Mouse (Mus musculus) midbrain, embryonic 16.5 days (tissue): ENCODE measurements around the gene Ankle1. TPM values are rescaled to one million over a fixed set of nuclear protein-coding genes. Genes with fewer than 3 reads are reported as not detected.

ENCODE experiments used
- ATAC-seq: fragments of 200-750 bp; cut with Nextera tagmentation; 2 replicates; pipeline ENCODE4 v1.8.0; 2017; ENCODE audit warnings: moderate TSS enrichment
- H3K27ac ChIP-seq: fragments of 300-500 bp; sonication (generic); 2 replicates; pipeline ENCODE4 v1.5.1; 2014; ENCODE audit warnings: mild to moderate bottlenecking, low read length, mixed read lengths
- H3K27me3 ChIP-seq: fragments of 300-500 bp; sonication (generic); 2 replicates; pipeline ENCODE4 v1.6.1; 2014; ENCODE audit warnings: low read depth, low read length, mixed read lengths; ENCODE audit not compliant: control insufficient read depth, insufficient read depth
- H3K36me3 ChIP-seq: fragments of 300-500 bp; sonication (generic); 2 replicates; pipeline ENCODE4 v1.6.1; 2014; ENCODE audit warnings: mild to moderate bottlenecking, low read length, moderate library complexity, mixed read lengths; ENCODE audit not compliant: control insufficient read depth, insufficient read depth
- H3K4me1 ChIP-seq: fragments of 300-500 bp; sonication (generic); 2 replicates; pipeline ENCODE4 v1.6.1; 2014; ENCODE audit warnings: mild to moderate bottlenecking, low read length, mixed read lengths; ENCODE audit not compliant: control insufficient read depth, insufficient read depth
- H3K4me2 ChIP-seq: fragments of 300-500 bp; sonication (generic); 2 replicates; pipeline ENCODE4 v1.6.1; 2014; ENCODE audit warnings: mild to moderate bottlenecking, low read length, mixed read lengths
- H3K4me3 ChIP-seq: fragments of 300-500 bp; sonication (generic); 2 replicates; pipeline ENCODE4 v1.5.1; 2014; ENCODE audit warnings: low read depth, mild to moderate bottlenecking, low read length, moderate library complexity, mixed read lengths
- H3K9ac ChIP-seq: fragments of 300-500 bp; sonication (generic); 2 replicates; pipeline ENCODE4 v1.6.1; 2014; ENCODE audit warnings: low read depth, low read length, mixed read lengths
- H3K9me3 ChIP-seq: fragments of 300-500 bp; sonication (generic); replicated peaks from 2 replicates; pipeline ENCODE4 v1.6.1; 2014; ENCODE audit warnings: mild to moderate bottlenecking, low read length, mixed read lengths; ENCODE audit not compliant: control insufficient read depth, poor library complexity, severe bottlenecking
- WGBS: fragments of 180-500 bp; shearing (Covaris S2); extraction: QIAGEN DNeasy Blood & Tissue Kit; methylation state at CpG from one replicate; pipeline ENCODE4 v1.1.7; 2014; 5-methylcytosine and 5-hydroxymethylcytosine counted together
- polyA plus RNA-seq: library from polyadenylated mRNA; unstranded; fragments of >200 nt; fragmentation: Nextera tagmentation; extraction: Ambion mirVana; gene quantifications from 2 replicates; pipeline ENCODE4 v1.2.1, GENCODE M21; 2015

Gene Ankle1
- polyA plus RNA-seq, 1 experiment from 2014 or later = 4.0 TPM

DNA sequence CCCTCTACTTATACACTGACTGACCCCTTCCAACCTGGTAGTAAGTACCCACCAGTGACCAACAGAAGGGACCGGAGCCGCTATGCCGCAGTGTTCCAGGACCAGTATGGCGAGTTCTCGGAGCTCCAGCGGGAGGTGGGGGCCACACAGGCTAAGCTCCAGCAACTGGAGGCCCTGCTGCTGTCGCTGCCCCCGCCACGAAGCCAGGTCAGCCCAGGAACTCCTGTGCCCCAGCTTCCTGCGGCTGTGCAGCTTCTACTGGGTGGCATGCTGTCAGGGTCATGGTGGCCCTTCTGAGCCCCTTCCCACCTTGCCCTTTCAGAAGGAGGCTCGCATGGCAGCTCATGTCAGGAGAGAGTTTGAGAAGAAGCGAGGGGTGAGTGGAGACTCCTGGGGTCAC is 33.4 kb upstream of the Ankle1 start:
- ATAC-seq = no peak
- Histone ChIP-seq H3K4me1 (peaks cover 33% of the 10 kb centered on the region), H3K9me3 (no peaks in the 10 kb centered on the region), H3K27me3 (no peaks in the 10 kb centered on the region), H3K4me3 (no peak overlapping the region), H3K36me3 (peaks cover 6% of the 10 kb centered on the region; the same call in 1 of the 2 replicates), H3K27ac (no peak overlapping the region), H3K9ac (no peak overlapping the region), H3K4me2 (no peak overlapping the region)
- 86% methylated on average over 12 of the region's 12 CpGs for WGBS

DNA sequence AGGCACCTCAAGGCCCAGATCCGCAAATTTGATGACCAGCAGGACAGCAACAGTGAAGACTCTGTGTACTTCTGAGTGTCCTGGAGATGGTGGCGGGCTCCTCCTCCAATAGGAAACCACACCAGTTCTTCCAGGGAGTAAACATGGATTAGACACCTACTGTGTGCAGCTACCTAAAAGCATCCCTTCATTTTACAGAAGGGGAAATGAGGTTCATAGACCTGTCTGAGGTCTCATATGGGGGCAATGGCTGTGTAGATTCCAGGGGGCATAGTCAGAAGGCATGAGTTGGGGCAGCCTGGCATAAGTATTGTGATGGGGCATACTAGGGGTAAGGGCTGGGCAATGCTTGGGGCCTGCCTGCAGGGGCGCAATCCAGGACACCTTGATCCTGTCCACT is 32.8 kb upstream of the Ankle1 start:
- WGBS = 93% methylated on average over 3 of the region's 3 CpGs
- H3K4me3 ChIP-seq = no peak overlapping the region
- no peak overlapping the region for H3K27ac ChIP-seq
- H3K4me1 ChIP-seq = peaks cover 29% of the 10 kb centered on the region
- H3K4me2 ChIP-seq = no peak overlapping the region
- ATAC-seq = no peak
- peaks cover 6% of the 10 kb centered on the region; the same call in 1 of the 2 replicates for H3K36me3 ChIP-seq
- no peaks in the 10 kb centered on the region for H3K9me3 ChIP-seq
- H3K27me3 ChIP-seq = no peaks in the 10 kb centered on the region
- no peak overlapping the region for H3K9ac ChIP-seq

DNA sequence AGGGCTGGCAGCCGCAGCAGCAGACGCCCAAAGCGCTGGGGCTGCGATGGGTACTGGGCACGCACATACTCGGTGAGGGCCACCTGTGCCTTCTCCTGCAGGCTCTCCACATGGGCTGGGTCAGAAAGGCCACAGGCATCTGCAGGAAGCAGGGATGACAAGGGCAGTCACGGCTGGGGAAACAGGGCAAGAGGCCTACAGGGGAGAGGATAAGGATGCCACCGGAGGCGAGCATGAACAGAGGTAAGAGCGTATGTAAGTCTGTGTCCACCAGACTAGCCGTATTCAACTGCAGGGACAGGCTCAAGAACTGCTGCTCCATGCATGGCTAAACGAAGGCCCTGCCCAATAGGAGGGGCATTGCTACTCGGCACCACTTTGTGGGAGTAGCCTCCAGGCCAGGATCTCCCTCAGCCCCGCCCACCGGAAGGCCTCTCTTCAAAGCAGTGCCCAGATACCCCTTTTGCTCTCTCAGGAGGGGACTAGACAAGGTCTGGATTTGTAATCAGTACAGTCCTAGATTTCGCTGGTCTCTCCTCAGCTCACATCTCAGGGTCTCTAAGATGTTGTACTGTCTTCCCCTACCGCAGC is 31.1 kb upstream of the Ankle1 start:
- WGBS = 76% methylated on average over 17 of the region's 17 CpGs
- Histone ChIP-seq H3K36me3 (peaks cover 6% of the 10 kb centered on the region; the same call in 1 of the 2 replicates), H3K27ac (peak overlapping the region; percentile 69; the same call in 1 of the 2 replicates), H3K9ac (no peak overlapping the region), H3K4me3 (no peak overlapping the region), H3K27me3 (no peaks in the 10 kb centered on the region), H3K4me2 (peak overlapping the region; percentile 75; the same call in 1 of the 2 replicates), H3K9me3 (no peaks in the 10 kb centered on the region), H3K4me1 (peaks cover 30% of the 10 kb centered on the region)
- no peak for ATAC-seq

DNA sequence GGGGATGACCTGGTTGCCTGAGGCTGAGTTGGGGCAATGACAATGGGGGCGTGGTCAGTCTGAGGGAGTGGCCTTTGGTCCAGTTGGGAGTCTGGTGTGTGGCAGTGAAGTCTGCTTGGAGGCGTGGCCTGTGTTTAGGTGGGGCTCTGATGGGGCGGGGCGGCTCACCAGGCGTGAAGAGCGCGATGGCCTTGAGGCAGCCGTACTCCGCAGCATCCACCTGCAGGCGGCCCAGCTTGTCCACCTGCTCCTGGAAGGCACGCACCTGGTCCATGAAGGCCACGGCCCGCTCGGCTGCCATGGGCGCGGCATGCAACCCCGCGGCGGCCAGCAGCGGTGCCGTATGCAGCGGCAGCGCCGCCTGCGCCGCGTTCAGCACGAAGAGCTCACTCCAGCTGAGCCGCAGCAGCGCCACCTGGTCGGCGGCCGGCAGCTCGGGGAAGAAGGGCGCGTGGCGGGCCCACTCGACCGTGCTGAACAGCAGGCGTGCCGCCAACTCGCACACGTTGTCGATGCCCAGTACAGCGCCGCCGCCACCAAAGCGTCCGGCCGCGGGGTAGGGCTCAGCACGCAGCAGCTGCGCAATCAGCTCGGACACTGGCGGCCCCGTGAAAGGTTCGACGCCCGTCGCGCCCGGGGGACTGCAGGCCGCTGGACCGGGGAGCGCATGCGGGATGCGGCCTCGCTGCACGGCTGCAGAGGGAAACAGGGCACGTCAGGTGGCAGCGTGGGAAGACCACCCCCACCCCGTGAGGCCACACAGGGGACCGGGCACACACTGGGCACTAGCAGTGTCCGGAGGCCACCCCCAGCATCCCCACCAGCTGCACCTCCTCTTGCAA is 30.0 kb upstream of the Ankle1 start:
- Histone ChIP-seq H3K4me3 (peak overlapping the region; percentile 42), H3K27me3 (no peaks in the 10 kb centered on the region), H3K27ac (peak overlapping the region; percentile 69), H3K36me3 (peaks cover 6% of the 10 kb centered on the region; the same call in 1 of the 2 replicates), H3K4me1 (peaks cover 35% of the 10 kb centered on the region), H3K4me2 (peak overlapping the region; percentile 75), H3K9ac (peak overlapping the region; percentile 73), H3K9me3 (no peaks in the 10 kb centered on the region)
- ATAC-seq = no peak
- WGBS = 6% methylated on average over 71 of the region's 74 CpGs

DNA sequence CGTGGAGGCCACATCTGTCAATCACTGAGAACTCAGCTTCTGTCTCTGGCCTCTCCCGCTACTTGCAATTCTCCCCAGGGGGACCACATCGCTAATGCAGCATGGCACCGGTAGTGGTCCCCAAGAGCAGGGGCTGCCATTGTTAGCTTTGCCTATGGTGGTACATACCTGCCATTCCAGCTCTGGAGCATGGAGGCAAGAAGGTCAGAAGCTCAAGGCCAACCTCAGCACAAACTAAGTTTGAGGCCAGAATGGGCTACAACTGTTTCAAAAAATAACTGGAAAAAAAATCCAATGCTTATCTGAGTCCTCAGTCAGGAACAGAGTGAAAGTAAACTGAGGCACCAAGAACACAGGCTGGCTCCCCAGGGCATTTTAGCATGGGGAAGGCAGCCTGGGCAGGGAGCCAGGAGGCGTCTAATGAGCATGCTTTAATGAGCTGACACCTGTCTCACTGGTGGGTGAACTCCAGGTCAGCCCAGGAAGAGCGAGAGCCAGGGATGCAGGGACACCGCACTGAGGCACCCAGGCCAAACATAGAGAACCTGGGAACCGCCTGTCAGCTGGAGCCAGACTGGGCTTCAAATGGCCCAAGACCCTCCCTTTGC is 29.3 kb upstream of the Ankle1 start:
- Histone ChIP-seq H3K27me3 (no peaks in the 10 kb centered on the region), H3K36me3 (peaks cover 6% of the 10 kb centered on the region; the same call in 1 of the 2 replicates), H3K27ac (peak overlapping the region; percentile 69), H3K4me2 (peak overlapping the region; percentile 75), H3K4me3 (peak overlapping the region; percentile 42), H3K9ac (peak overlapping the region; percentile 73), H3K4me1 (peaks cover 37% of the 10 kb centered on the region), H3K9me3 (no peaks in the 10 kb centered on the region)
- WGBS = 31% methylated on average over 8 of the region's 8 CpGs
- no peak for ATAC-seq

DNA sequence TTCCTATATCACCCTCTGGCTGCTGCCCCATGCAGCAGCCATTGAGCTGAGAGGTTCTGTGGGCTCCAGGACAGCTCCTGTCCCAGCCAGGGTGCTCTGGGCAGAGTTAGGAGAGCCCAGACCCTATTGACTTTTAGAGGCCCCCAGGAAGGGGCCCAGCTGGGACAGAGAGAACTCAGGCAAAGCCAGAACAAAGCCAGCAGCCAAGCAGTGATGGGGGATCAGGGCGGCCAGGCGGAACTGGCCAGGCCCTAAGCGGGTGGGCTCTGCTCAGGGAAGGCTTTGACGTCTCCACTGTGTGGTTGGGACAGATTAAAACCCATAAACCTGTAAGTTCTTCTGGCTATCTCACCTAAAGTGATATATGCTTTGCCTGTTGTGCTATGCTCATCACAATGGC is 26.8 kb upstream of the Ankle1 start:
- Histone ChIP-seq H3K9ac (no peak overlapping the region; the same call in 1 of the 2 replicates), H3K4me3 (no peak overlapping the region)
- WGBS = 29% methylated on average over 4 of the region's 4 CpGs

DNA sequence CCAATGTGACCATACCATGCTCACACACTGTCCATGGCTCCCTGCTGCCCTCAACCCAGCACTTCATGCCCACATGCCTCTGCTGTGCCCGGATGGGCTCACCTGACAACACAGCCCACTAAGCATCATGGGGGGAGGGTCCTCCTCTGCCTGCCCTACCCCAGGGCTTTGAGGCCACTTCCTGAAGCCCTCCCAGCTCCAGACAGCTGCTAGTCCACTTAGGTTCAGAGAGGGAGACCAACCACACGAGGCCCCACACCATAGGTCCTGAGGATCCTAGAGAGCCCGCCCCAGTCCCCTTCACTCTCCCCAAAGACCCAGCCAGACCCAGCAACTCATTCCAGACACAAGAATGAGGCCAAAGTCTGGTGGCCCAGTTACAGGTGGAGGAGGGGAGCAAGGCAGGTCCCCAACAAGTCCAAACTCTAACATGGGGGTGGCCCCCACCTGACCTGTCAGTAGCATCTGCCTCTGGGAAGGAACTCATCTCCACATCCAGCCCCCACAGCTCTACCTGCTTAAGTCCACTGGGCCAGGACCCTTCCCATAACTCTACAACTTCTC is 26.2 kb upstream of the Ankle1 start:
- 43% methylated on average over 3 of the region's 3 CpGs for WGBS
- H3K27ac ChIP-seq = no peak overlapping the region
- H3K36me3 ChIP-seq = no peaks in the 10 kb centered on the region
- H3K9ac ChIP-seq = peak overlapping the region; percentile 86; the same call in 1 of the 2 replicates
- peaks cover 41% of the 10 kb centered on the region for H3K4me1 ChIP-seq
- peak overlapping the region; percentile 99 for H3K4me2 ChIP-seq
- no peaks in the 10 kb centered on the region for H3K27me3 ChIP-seq
- no peaks in the 10 kb centered on the region for H3K9me3 ChIP-seq
- no peak for ATAC-seq
- H3K4me3 ChIP-seq = peak overlapping the region; percentile 72

More for the DNA sequence above, 26.8 kb upstream of the Ankle1 start:
- Histone ChIP-seq H3K9me3 (no peaks in the 10 kb centered on the region), H3K27ac (no peak overlapping the region), H3K4me2 (peak overlapping the region; percentile 99), H3K4me1 (peaks cover 41% of the 10 kb centered on the region), H3K27me3 (no peaks in the 10 kb centered on the region), H3K36me3 (peaks cover 2% of the 10 kb centered on the region; the same call in 1 of the 2 replicates)
- no peak for ATAC-seq

DNA sequence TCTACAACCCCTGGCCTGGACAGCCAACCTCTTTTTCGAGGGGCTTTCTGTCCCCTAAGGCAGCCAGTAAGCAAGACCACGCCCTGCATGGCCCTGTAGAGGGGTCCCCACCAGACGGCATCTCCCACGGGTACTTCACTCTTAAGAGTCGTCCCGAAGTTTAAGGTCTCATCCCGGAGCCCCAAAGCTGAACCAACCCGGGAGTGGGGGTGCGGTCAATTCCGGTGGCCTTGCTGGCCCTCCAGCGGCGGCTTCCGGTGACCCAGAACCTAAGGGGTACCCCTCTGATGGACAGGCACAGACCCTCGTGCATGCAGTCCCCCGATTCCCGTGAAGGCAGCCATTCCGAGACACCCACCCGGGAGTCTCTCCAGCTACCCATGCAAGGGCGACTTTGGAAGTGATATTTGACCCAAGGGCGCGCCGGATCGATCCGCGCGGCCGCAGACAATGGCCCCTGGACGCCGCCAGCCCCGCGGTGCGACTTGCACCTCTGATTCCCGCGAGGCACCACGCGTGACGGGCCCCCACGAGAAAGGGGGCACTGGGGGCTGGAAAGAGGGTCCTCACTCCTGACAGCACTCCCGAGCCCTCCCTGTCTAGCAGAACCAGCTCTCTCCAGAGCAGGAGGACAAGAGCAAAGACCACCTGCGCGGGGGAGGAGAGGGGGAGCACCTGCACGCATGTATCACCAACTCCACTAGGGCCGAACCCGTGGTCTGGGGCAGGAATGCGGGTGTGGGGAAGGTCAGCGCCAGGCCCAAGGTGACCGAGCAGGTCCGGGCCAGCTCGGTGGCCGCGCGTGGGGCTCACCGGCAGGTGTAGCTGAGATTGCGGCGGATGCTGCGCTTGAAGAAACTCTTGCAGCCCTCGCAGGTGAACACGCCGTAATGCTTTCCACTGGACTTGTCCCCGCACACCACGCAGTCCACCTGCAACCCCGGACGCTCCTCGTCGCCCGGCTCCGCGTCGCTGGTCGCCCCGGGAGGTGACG is 25.3 kb upstream of the Ankle1 start:
- Histone ChIP-seq H3K27me3 (no peaks in the 10 kb centered on the region), H3K9ac (peak overlapping the region; percentile 86), H3K4me2 (peak overlapping the region; percentile 99), H3K27ac (no peak overlapping the region), H3K9me3 (no peaks in the 10 kb centered on the region), H3K4me1 (peaks cover 38% of the 10 kb centered on the region), H3K4me3 (peak overlapping the region; percentile 72), H3K36me3 (no peaks in the 10 kb centered on the region)
- under 1% methylated on average over 68 of the region's 72 CpGs for WGBS
- no peak for ATAC-seq
